Mouse (Mus musculus) C2C12 (cell line): Measurements from ENCODE around the gene Zfp644. TPM values are rescaled to one million over a fixed set of nuclear protein-coding genes. Genes with fewer than 3 reads are reported as not detected.

Experiments used
- H3K27me3 ChIP-seq: one replicate; pipeline ENCODE4 v1.6.1; 2011; ENCODE audit not compliant: control insufficient read depth, insufficient read depth, insufficient read length
- H3K36me3 ChIP-seq: one replicate; pipeline ENCODE4 v1.6.1; 2011; ENCODE audit not compliant: control insufficient read depth, insufficient read depth
- H3K4me3 ChIP-seq: one replicate; pipeline ENCODE4 v1.5.1; 2011; ENCODE audit warnings: mild to moderate bottlenecking, control low read depth; ENCODE audit not compliant: poor library complexity, insufficient read depth, severe bottlenecking
- H3K79me2 ChIP-seq: one replicate; pipeline ENCODE4 v1.6.1; 2011; ENCODE audit not compliant: control insufficient read depth, insufficient read depth
- H3K79me3 ChIP-seq: one replicate; pipeline ENCODE4 v1.6.1; 2011; ENCODE audit warnings: low read depth, control low read depth
- H3ac ChIP-seq: one replicate; pipeline ENCODE3; 2011; ENCODE audit warnings: low read depth; ENCODE audit not compliant: control insufficient read depth, insufficient read length
- CEBPB ChIP-seq: IDR thresholded peaks from one replicate; pipeline ENCODE4 v1.6.1; 2011; ENCODE audit warnings: low read depth, mild to moderate bottlenecking, control low read depth, moderate library complexity
- CTCF ChIP-seq: IDR thresholded peaks from one replicate; pipeline ENCODE4 v1.5.1; 2011; ENCODE audit not compliant: control insufficient read depth, insufficient read depth, insufficient read length
- FOSL1 ChIP-seq: IDR thresholded peaks from one replicate; pipeline ENCODE4 v1.8.0; 2011; ENCODE audit warnings: mild to moderate bottlenecking, low read length; ENCODE audit not compliant: poor library complexity, insufficient read depth, severe bottlenecking
- MAX ChIP-seq: IDR thresholded peaks from one replicate; pipeline ENCODE4 v1.6.1; 2011; ENCODE audit warnings: mild to moderate bottlenecking, control low read depth
- MYOD1 ChIP-seq: IDR thresholded peaks from one replicate; pipeline ENCODE4 v1.6.1; 2011; ENCODE audit warnings: low read depth; ENCODE audit not compliant: control insufficient read depth, insufficient read length
- MYOG ChIP-seq: IDR thresholded peaks from one replicate; pipeline ENCODE4 v1.6.1; 2011; ENCODE audit not compliant: control insufficient read depth, insufficient read length; ENCODE audit errors: extremely low read depth
- USF1 ChIP-seq: IDR thresholded peaks from one replicate; pipeline ENCODE4 v1.6.1; 2011; ENCODE audit warnings: low read depth, mild to moderate bottlenecking, control low read depth, moderate library complexity
- polyA plus RNA-seq: library from polyadenylated mRNA; unstranded; fragments of >200 nt; fragmentation: generic; extraction: Trizol; gene quantifications from one replicate; pipeline ENCODE4 v1.2.1, GENCODE M21; 2012; ENCODE audit warnings: missing spikeins

Gene Zfp644
- polyA plus RNA-seq, 1 experiment = 5.3 TPM

DNA sequence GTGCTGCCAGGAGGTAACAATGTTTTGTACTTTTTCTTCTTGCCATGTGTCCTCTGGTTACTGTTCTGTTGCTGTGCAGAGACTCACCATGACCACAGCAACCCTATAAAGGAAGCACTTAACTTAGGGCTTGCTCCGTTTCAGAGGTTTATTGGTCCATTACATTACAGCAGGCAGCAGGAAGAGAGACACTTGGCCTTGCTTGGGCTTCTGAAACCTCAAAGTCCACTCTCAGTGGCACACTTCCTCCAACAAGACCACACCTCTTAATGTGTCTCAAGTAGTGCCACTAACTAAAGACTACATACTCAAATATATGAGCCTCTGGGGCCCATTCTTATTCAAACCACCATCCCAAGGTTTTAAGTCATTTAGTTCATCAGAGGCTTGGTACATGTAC is 36.2 kb downstream of the Zfp644 start:
- H3K27me3 ChIP-seq = no peaks in the 10 kb centered on the region
- H3K4me3 ChIP-seq = no peak overlapping the region
- no peak for TF ChIP-seq CEBPB
- no peak for TF ChIP-seq CTCF
- TF ChIP-seq USF1 = no peak
- no peak for TF ChIP-seq MYOD1
- TF ChIP-seq FOSL1 = no peak
- no peak for TF ChIP-seq MAX
- TF ChIP-seq MYOG = no peak
- H3K36me3 ChIP-seq = peaks cover 23% of the 10 kb centered on the region
- H3K79me3 ChIP-seq = peaks cover 67% of the 10 kb centered on the region
- H3K79me2 ChIP-seq = peaks cover 100% of the 10 kb centered on the region
- no peak overlapping the region for H3ac ChIP-seq

DNA sequence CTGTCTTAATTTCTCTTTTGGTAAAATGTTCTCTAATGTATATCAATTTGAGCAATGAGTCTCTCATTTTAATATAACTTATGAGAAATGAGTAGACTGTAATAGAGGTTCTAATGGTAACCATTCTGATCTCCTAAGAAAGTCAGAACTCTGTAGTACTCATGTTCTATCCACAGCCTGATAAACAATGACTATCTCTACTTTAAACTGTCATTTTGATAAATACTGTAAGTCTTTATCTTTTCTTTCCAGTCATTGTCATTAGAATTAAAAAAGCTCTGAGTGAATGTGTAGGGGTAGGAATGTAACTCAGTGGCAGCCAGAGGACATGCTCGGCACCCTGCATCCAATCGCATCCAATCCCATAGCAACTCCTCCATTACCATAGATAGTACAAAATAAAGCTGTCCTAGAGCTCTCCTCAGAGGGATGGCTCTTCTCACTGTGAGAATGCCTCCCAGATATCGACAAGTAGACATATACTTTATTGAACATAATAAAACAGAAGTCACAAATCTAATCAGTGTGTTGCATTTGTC is 44.2 kb downstream of the Zfp644 start:
- Histone ChIP-seq H3K27me3 (no peaks in the 10 kb centered on the region), H3K4me3 (no peak overlapping the region), H3K79me2 (peaks cover 75% of the 10 kb centered on the region), H3K79me3 (peaks cover 42% of the 10 kb centered on the region), H3K36me3 (peaks cover 12% of the 10 kb centered on the region), H3ac (no peak overlapping the region)
- no peak for TF ChIP-seq CEBPB
- TF ChIP-seq USF1 = no peak
- TF ChIP-seq MYOG = no peak
- no peak for TF ChIP-seq MYOD1
- TF ChIP-seq CTCF = no peak
- no peak for TF ChIP-seq MAX
- TF ChIP-seq FOSL1 = no peak

DNA sequence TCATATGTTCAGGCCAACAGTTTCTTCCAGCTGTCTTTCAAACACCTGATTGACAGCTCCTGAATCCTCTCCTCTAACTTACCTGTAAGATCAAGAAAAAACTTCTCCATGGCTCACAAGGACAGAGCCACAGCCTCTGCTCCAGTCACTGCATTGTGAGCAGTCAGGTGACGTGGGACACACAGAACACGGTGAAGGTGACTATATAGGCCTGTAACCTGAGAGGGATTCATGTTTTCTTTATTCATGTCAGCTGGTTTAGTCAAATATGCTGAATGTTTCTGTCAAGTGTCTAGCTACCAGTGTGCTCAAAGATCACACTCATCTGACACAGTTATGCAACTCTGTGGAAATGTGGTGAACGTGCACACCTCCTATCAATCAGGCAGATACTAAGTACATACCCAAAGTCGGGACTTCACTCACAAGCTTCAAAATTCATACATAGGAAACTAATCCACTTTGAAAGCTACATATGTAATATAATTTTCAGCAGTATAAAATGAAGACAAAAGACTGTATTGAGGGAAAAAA is 44.8 kb downstream of the Zfp644 start:
- Histone ChIP-seq H3K27me3 (no peaks in the 10 kb centered on the region), H3K79me2 (peaks cover 75% of the 10 kb centered on the region), H3ac (no peak overlapping the region), H3K4me3 (no peak overlapping the region), H3K79me3 (peaks cover 41% of the 10 kb centered on the region), H3K36me3 (peaks cover 12% of the 10 kb centered on the region)
- TF ChIP-seq MAX (no peak), USF1 (no peak), CTCF (no peak), MYOG (no peak), FOSL1 (no peak), CEBPB (no peak)

DNA sequence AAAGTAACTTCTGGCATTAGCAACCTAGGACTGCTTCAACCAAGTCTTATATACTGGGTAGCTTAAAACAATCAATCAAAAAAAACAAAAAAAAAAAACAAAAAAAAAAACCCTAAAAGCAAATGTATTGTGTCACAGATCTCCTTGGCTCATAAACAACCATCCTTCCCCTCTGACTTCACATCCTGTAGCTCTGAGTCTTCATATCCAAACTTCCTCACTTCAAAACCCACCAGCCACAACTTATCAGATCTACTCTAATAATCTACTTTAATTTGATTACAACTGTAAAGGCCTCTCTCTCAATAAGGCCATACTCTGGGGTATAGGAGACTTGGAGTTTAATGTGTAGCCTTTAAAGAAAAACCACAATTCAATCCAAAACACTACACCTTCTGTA is 47.1 kb downstream of the Zfp644 start:
- Histone ChIP-seq H3K79me3 (peaks cover 40% of the 10 kb centered on the region), H3K4me3 (no peak overlapping the region), H3ac (no peak overlapping the region), H3K27me3 (no peaks in the 10 kb centered on the region), H3K79me2 (peaks cover 74% of the 10 kb centered on the region), H3K36me3 (peaks cover 11% of the 10 kb centered on the region)
- TF ChIP-seq MAX (no peak), MYOG (no peak), CEBPB (no peak), CTCF (no peak), FOSL1 (no peak), MYOD1 (no peak), USF1 (no peak)

DNA sequence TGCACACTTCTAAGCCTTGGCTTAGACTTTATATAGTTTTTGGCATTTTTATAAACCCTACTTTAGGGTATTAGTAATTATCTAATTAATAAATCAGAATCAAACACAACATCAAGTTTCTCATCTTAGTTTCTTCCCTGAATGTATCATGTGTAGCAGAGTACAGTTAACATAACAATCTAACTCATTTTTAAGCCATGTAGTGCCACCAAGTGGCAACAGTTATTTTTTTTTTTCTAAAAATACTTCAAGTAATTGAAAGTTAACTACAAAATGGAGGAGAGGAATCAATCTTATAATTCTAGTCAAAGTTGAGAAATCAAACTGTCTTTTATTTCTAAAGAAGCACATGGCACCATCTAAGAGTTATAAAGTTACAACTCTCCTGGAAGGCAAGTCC is 47.6 kb downstream of the Zfp644 start:
- Histone ChIP-seq H3K79me2 (peaks cover 74% of the 10 kb centered on the region), H3K79me3 (peaks cover 41% of the 10 kb centered on the region), H3ac (no peak overlapping the region), H3K4me3 (no peak overlapping the region), H3K36me3 (peaks cover 10% of the 10 kb centered on the region), H3K27me3 (no peaks in the 10 kb centered on the region)
- no peak for TF ChIP-seq MAX
- TF ChIP-seq MYOD1 = no peak
- no peak for TF ChIP-seq CEBPB
- no peak for TF ChIP-seq FOSL1
- TF ChIP-seq MYOG = no peak
- TF ChIP-seq USF1 = no peak
- no peak for TF ChIP-seq CTCF

DNA sequence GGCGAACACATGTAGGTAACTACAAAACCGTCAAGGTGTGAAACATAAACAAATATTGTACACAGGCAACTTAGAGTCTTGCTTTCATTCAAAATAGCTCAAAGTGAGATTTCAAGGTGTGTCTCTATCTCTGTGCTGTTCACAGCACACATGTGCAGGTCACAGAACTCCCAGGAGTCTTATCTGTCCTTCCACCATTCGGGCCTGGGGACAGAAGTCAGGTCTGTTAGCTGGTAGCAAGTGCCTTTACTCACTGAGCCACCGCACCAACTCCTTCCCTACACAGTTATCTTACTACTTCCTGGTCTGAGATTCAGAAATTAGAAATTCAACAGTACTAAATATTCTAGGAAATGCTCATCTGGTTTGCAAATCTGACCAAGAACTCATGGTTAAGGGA is 53.7 kb downstream of the Zfp644 start:
- H3K79me3 ChIP-seq = peaks cover 43% of the 10 kb centered on the region

More for the DNA sequence above, 53.7 kb downstream of the Zfp644 start:
- no peak for TF ChIP-seq CEBPB
- TF ChIP-seq MYOG = no peak
- no peak for TF ChIP-seq MYOD1
- TF ChIP-seq FOSL1 = no peak
- TF ChIP-seq CTCF = no peak
- TF ChIP-seq MAX = no peak
- TF ChIP-seq USF1 = no peak
- Histone ChIP-seq H3K4me3 (no peak overlapping the region), H3ac (no peak overlapping the region), H3K79me2 (peaks cover 85% of the 10 kb centered on the region), H3K27me3 (no peaks in the 10 kb centered on the region), H3K36me3 (peaks cover 14% of the 10 kb centered on the region)
